Mouse (Mus musculus) MEL (cell line): ENCODE measurements around the gene Ddx6.

Experiments used
- CTCF ChIP-seq, 3 experiments: IDR thresholded peaks in 2 of 3; conservative IDR thresholded peaks in 1 of 3; 2 replicates each; pipeline ENCODE4 v1.5.1; 2011 to 2012; ENCODE audit warnings: low read length in 3 of 3, low read depth in 2 of 3, mild to moderate bottlenecking in 2 of 3, improper control_type of control experiment in 1 of 3, inconsistent platforms in 1 of 3, mixed read lengths in 1 of 3, moderate library complexity in 1 of 3; ENCODE audit not compliant: control insufficient read depth in 1 of 3, insufficient read depth in 1 of 3, poor library complexity in 1 of 3, severe bottlenecking in 1 of 3
- EP300 ChIP-seq, 2 experiments: IDR thresholded peaks; 2 replicates each; pipeline ENCODE4 v1.6.1; 2011; ENCODE audit warnings: improper control_type of control experiment in 2 of 2, low read length in 2 of 2, low read depth in 1 of 2, mild to moderate bottlenecking in 1 of 2
- ETS1 ChIP-seq: IDR thresholded peaks from 2 replicates; pipeline ENCODE4 v1.6.1; 2012; ENCODE audit warnings: low read depth, mild to moderate bottlenecking, inconsistent platforms, low read length, improper control_type of control experiment, moderate library complexity
- GATA1 ChIP-seq: IDR thresholded peaks from 2 replicates; pipeline ENCODE4 v1.6.1; 2011; ENCODE audit warnings: low read depth, low read length, improper control_type of control experiment
- MAZ ChIP-seq: IDR thresholded peaks from 2 replicates; pipeline ENCODE4 v1.6.1; 2012; ENCODE audit warnings: low read depth, mild to moderate bottlenecking, inconsistent platforms, low read length, improper control_type of control experiment
- MXI1 ChIP-seq: IDR thresholded peaks from 2 replicates; pipeline ENCODE4 v1.6.1; 2011; ENCODE audit warnings: mild to moderate bottlenecking, low read depth, low read length, improper control_type of control experiment
- POLR2A ChIP-seq, 2 experiments: IDR thresholded peaks; 2 replicates each; pipeline ENCODE4 v1.6.1; 2011 to 2012; ENCODE audit warnings: low read length in 2 of 2, mild to moderate bottlenecking in 2 of 2, control low read depth in 1 of 2, improper control_type of control experiment in 1 of 2, low read depth in 1 of 2, moderate library complexity in 1 of 2; ENCODE audit not compliant: control insufficient read depth in 1 of 2, insufficient read depth in 1 of 2, poor library complexity in 1 of 2
- ZC3H11A ChIP-seq: IDR thresholded peaks from 2 replicates; pipeline ENCODE4 v1.6.1; 2012; ENCODE audit warnings: low read depth, mild to moderate bottlenecking, inconsistent platforms, low read length, improper control_type of control experiment
- ZNF384 ChIP-seq: IDR thresholded peaks from 2 replicates; pipeline ENCODE4 v1.6.1; 2012; ENCODE audit warnings: low read depth, mild to moderate bottlenecking, inconsistent platforms, low read length, improper control_type of control experiment

GRCm38 (mm10) chr9:44581423-44581822, 23.3 kb upstream of the Ddx6 start:
- no peak for TF ChIP-seq EP300 (IDR thresholded peaks at IDR 0.05; ENCODE audit: low read depth in 1 of 2, low read length in 2 of 2)
- no peak for TF ChIP-seq ETS1
- no peak for TF ChIP-seq CTCF (IDR thresholded peaks at IDR 0.05 in 2 of 3, conservative IDR thresholded peaks at IDR 0.05 in 1 of 3; ENCODE audit: control insufficient read depth in 1 of 3, insufficient read depth in 1 of 3, low read depth in 2 of 3, low read length in 3 of 3, poor library complexity in 1 of 3, severe bottlenecking in 1 of 3)
- TF ChIP-seq ZC3H11A, result no peak
- no peak for TF ChIP-seq ZNF384
- TF ChIP-seq MXI1, result no peak
- TF ChIP-seq POLR2A (IDR thresholded peaks at IDR 0.05; ENCODE audit: control insufficient read depth in 1 of 2, insufficient read depth in 1 of 2, low read depth in 1 of 2, low read length in 2 of 2, poor library complexity in 1 of 2), result no peak
- no peak for TF ChIP-seq GATA1
- no peak for TF ChIP-seq MAZ
